Comparison of ENCODE assay signal across 7 mouse cellular contexts in the genomic region with DNA sequence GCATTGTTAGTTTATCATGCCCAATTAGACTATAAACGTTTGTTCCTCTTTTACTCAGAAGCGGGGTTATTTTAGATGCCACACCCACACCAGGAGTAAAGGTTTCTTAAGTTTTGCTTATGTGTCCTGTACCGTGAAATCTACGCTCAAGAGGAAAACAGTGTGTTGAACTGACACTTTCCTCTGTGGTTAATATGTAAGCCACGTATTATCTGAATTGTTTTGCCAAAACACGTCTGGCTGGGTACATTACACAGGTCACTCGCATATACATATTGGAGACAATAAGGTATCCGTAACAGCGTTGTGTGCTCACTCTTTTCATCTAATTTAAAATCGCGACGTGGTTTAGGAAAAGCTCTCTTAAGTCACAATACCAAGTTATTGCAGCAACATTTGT.
DNase-seq lines count a peak whose midpoint lies in the region; ATAC-seq and TF ChIP-seq lines count a peak whose summit lies in the region.

No protein-coding gene starts in this region.

- no peak for TF ChIP-seq POLR2A in liver, adult 2 months (IDR thresholded peaks at IDR 0.05; ENCODE audit: extremely low read depth, insufficient read depth, low read length)

- DNase-seq in liver, adult 2 months (ENCODE audit: extremely low read depth, low read depth, low spot score) = peak; percentile 79
- no peak for DNase-seq in liver
- DNase-seq in embryonic facial prominence, embryonic 14.5 days (ENCODE audit: low spot score) = peak; percentile 16
- no peak for DNase-seq in intestine, embryonic 14.5 days (ENCODE audit: low spot score)
- no peak for DNase-seq in cerebellum, adult 8-10 months
- DNase-seq in right cerebral cortex, postnatal 36 days (ENCODE audit: low spot score in 2 of 2) = no peak

- peak overlapping the region; percentile 34; the same call in 1 of the 2 replicates for H3K4me3 ChIP-seq in liver, adult 2 months (ENCODE audit: insufficient read depth, low read depth, low read length)
- peak overlapping the region; percentile 47 for H3K4me3 ChIP-seq in embryonic facial prominence, embryonic 14.5 days (ENCODE audit: low read depth, low read length)
- H3K4me3 ChIP-seq in intestine, embryonic 14.5 days (ENCODE audit: low read depth, low read length) = peak overlapping the region; percentile 49
- H3K4me3 ChIP-seq in midbrain, embryonic 12.5 days = peak overlapping the region; percentile 46

- 0 out of 2 replicates have a peak, but pooled peaks have one; percentile 2 for ATAC-seq in embryonic facial prominence, embryonic 14.5 days (ENCODE audit: low read depth)
- peak; percentile 18; the same call in 1 of the 2 replicates for ATAC-seq in intestine, embryonic 14.5 days (replicated peaks; ENCODE audit: low FRiP score, low TSS enrichment, low read depth)
- ATAC-seq in midbrain, embryonic 12.5 days (ENCODE audit: low FRiP score, low read depth) = peak; percentile 35; the same call in 1 of the 2 replicates

- H3K9me3 ChIP-seq in embryonic facial prominence, embryonic 14.5 days (ENCODE audit: control insufficient read depth, low read length) = no peaks in the 10 kb centered on the region
- H3K9me3 ChIP-seq in intestine, embryonic 14.5 days (ENCODE audit: control insufficient read depth, low read length) = no peaks in the 10 kb centered on the region
- no peaks in the 10 kb centered on the region for H3K9me3 ChIP-seq in midbrain, embryonic 12.5 days

- H3K4me1 ChIP-seq in liver, adult 2 months (ENCODE audit: control insufficient read depth, insufficient read depth, low read length) = no peaks in the 10 kb centered on the region; the same call in 1 of the 2 replicates
- H3K4me1 ChIP-seq in embryonic facial prominence, embryonic 14.5 days (ENCODE audit: control insufficient read depth, insufficient read depth, low read length) = peaks cover 7% of the 10 kb centered on the region
- H3K4me1 ChIP-seq in intestine, embryonic 14.5 days (replicated peaks; ENCODE audit: control insufficient read depth, insufficient read depth, low read length) = peaks cover 6% of the 10 kb centered on the region
- peaks cover 3% of the 10 kb centered on the region; the same call in 1 of the 2 replicates for H3K4me1 ChIP-seq in midbrain, embryonic 12.5 days

- H3K4me2 ChIP-seq in embryonic facial prominence, embryonic 14.5 days (ENCODE audit: low read depth, low read length) = peak overlapping the region; percentile 85
- H3K4me2 ChIP-seq in intestine, embryonic 14.5 days (ENCODE audit: low read length) = peak overlapping the region; percentile 87
- peak overlapping the region; percentile 64 for H3K4me2 ChIP-seq in midbrain, embryonic 12.5 days (replicated peaks)

- no peaks in the 10 kb centered on the region for H3K27me3 ChIP-seq in liver, adult 2 months (ENCODE audit: control insufficient read depth, insufficient read depth, low read length)
- H3K27me3 ChIP-seq in embryonic facial prominence, embryonic 14.5 days (replicated peaks; ENCODE audit: control insufficient read depth, insufficient read depth, low read length) = no peaks in the 10 kb centered on the region
- H3K27me3 ChIP-seq in intestine, embryonic 14.5 days (replicated peaks; ENCODE audit: control insufficient read depth, insufficient read depth, low read length) = no peaks in the 10 kb centered on the region
- no peaks in the 10 kb centered on the region for H3K27me3 ChIP-seq in midbrain, embryonic 12.5 days

- H3K9ac ChIP-seq in liver, adult 2 months (ENCODE audit: low read depth, low read length) = no peak overlapping the region
- peak overlapping the region; percentile 73 for H3K9ac ChIP-seq in embryonic facial prominence, embryonic 14.5 days (ENCODE audit: low read depth, low read length)
- peak overlapping the region; percentile 29; the same call in 1 of the 2 replicates for H3K9ac ChIP-seq in intestine, embryonic 14.5 days (ENCODE audit: low read length)
- no peak overlapping the region; the same call in 1 of the 2 replicates for H3K9ac ChIP-seq in midbrain, embryonic 12.5 days (replicated peaks)

- H3K36me3 ChIP-seq in liver, adult 2 months (ENCODE audit: control insufficient read depth, insufficient read depth, low read length) = no peaks in the 10 kb centered on the region
- no peaks in the 10 kb centered on the region for H3K36me3 ChIP-seq in embryonic facial prominence, embryonic 14.5 days (ENCODE audit: control insufficient read depth, insufficient read depth, low read length)
- H3K36me3 ChIP-seq in intestine, embryonic 14.5 days (ENCODE audit: control insufficient read depth, insufficient read depth, low read length) = no peaks in the 10 kb centered on the region
- H3K36me3 ChIP-seq in midbrain, embryonic 12.5 days = no peaks in the 10 kb centered on the region

- WGBS in liver, adult 2 months = 11% methylated on average over 12 of the region's 12 CpGs
- WGBS in embryonic facial prominence, embryonic 14.5 days = 18% methylated on average over 12 of the region's 12 CpGs
- WGBS in intestine, embryonic 14.5 days = 27% methylated on average over 12 of the region's 12 CpGs
- 27% methylated on average over 12 of the region's 12 CpGs for WGBS in midbrain, embryonic 12.5 days

- no peak for TF ChIP-seq CTCF in liver, adult 2 months (IDR thresholded peaks at IDR 0.05; ENCODE audit: low read depth, low read length)

- no peaks in the 10 kb centered on the region for H3K79me2 ChIP-seq in liver, adult 2 months (ENCODE audit: control insufficient read depth, insufficient read depth, low read length)

- no peak overlapping the region for H3K27ac ChIP-seq in liver, adult 2 months (replicated peaks; ENCODE audit: insufficient read depth, low read depth, low read length)
- peak overlapping the region; percentile 99 for H3K27ac ChIP-seq in embryonic facial prominence, embryonic 14.5 days (replicated peaks; ENCODE audit: low read depth, low read length)
- peak overlapping the region; percentile 98 for H3K27ac ChIP-seq in intestine, embryonic 14.5 days (ENCODE audit: low read depth)
- peak overlapping the region; percentile 96 for H3K27ac ChIP-seq in midbrain, embryonic 12.5 days (replicated peaks)

Comparison
In these comparisons a context has a peak if more than half of its experiments do, and no peak if none do; other contexts are left out.
1. DNase-seq: peak in liver, adult 2 months (single experiment) and embryonic facial prominence, embryonic 14.5 days (single experiment); none in liver (single experiment), intestine, embryonic 14.5 days (single experiment), cerebellum, adult 8-10 months (single experiment) and right cerebral cortex, postnatal 36 days (0 of 2).
2. H3K9ac ChIP-seq: peak in embryonic facial prominence, embryonic 14.5 days (single experiment) and intestine, embryonic 14.5 days (single experiment); none in liver, adult 2 months (single experiment) and midbrain, embryonic 12.5 days (single experiment).
3. Peak in every context shown above with its lines, with median percentiles within 50 percentile points of each other: H3K4me3 ChIP-seq, ATAC-seq and H3K4me2 ChIP-seq.